ENCODE assay signal across 17 mouse cellular contexts in the genomic region with DNA sequence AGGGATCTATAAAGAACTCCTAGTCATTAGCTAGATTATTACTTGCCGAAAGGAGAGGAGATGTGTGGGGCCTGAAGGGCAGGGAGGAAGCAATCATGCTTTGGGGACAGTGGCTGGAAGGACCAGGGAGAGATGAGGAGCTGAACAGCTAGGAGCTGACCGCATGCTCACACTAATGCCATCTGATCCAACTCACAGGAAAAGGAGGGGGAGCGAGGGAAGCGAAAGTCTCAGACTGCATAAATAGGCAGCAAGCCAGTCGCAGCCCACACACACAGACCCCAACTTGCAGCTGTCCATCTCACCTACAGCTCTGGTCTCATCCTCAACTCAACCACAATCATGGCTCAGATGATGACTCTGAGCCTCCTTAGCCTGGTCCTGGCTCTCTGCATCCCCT. TPM values are rescaled to one million over a fixed set of nuclear protein-coding genes. Genes with fewer than 3 reads are reported as not detected.
DNase-seq lines count a peak whose midpoint lies in the region; ATAC-seq and TF ChIP-seq lines count a peak whose summit lies in the region.
"Not testable (repeated sequence)": the region's sequence is repeated elsewhere in the genome, so short reads cannot be mapped to it uniquely, and the experiment has no call there.
"Had no signal": no experiment of that assay in that cellular context is flagged by ENCODE, and none has a peak within 500 bp of the region (broad histone marks: within the 10 kb centered on the region; RNA-seq: fewer than 3 reads in every experiment).

A gene (plus strand): TSS at position 301 of the 400 bp plus-strand sequence.

- intact Hi-C loops in heart, adult 2 months (cut with DNase I); heart, postnatal 25 days (cut with DNase I); left cerebral cortex, adult 2 months (cut with DNase I); left cerebral cortex, postnatal 36 days (cut with DNase I): not testable (repeated sequence)

- not testable (repeated sequence) for H3K79me2 ChIP-seq in heart, adult 2 months (replicated peaks; ENCODE audit: control insufficient read depth, insufficient read depth, low read length)

- no CpG with 5 or more reads among the region's 5 CpGs for WGBS in embryonic facial prominence, embryonic 12.5 days
- no CpG with 5 or more reads among the region's 5 CpGs for WGBS in heart, adult 2 months
- no CpG with 5 or more reads among the region's 5 CpGs for WGBS in kidney, embryonic 14.5 days

- not testable (repeated sequence) for DNase-seq in heart, adult 2 months; heart, postnatal 25 days (ENCODE audit: low spot score); layer of hippocampus, postnatal 10 days (ENCODE audit: low spot score in 2 of 2); left cerebral cortex, adult 2 months (ENCODE audit: extremely low spot score in 1 of 2, low spot score in 2 of 2); left cerebral cortex, postnatal 36 days (ENCODE audit: low spot score in 2 of 2)

- H3K36me3 ChIP-seq in embryonic facial prominence, embryonic 12.5 days; heart, adult 2 months (ENCODE audit: control insufficient read depth, insufficient read depth, low read length); kidney, embryonic 14.5 days (ENCODE audit: control insufficient read depth, insufficient read depth, low read length): not testable (repeated sequence)

- not testable (repeated sequence) for H3K27me3 ChIP-seq in embryonic facial prominence, embryonic 12.5 days; heart, adult 2 months (ENCODE audit: control insufficient read depth, insufficient read depth, low read length); kidney, embryonic 14.5 days (ENCODE audit: control insufficient read depth, insufficient read depth, low read length)

- not testable (repeated sequence) for H3K27ac ChIP-seq in embryonic facial prominence, embryonic 12.5 days; heart, adult 2 months; kidney, embryonic 14.5 days (ENCODE audit: low read depth, low read length); left cerebral cortex, adult 2 months

- ATAC-seq in embryonic facial prominence, embryonic 12.5 days (ENCODE audit: insufficient number of reproducible peaks, insufficient read depth, low FRiP score, low TSS enrichment); kidney, embryonic 14.5 days (ENCODE audit: low FRiP score, low TSS enrichment): not testable (repeated sequence)

- not testable (repeated sequence) for TF ChIP-seq EP300 in heart, adult 2 months (IDR thresholded peaks at IDR 0.05; ENCODE audit: insufficient read depth, low read depth, low read length)

- H3K4me1 ChIP-seq in embryonic facial prominence, embryonic 12.5 days; heart, adult 2 months (ENCODE audit: control insufficient read depth, insufficient read depth, low read length); kidney, embryonic 14.5 days (ENCODE audit: control insufficient read depth, insufficient read depth, low read length): not testable (repeated sequence)

- H3K9me3 ChIP-seq in embryonic facial prominence, embryonic 12.5 days; kidney, embryonic 14.5 days (ENCODE audit: control insufficient read depth, low read length): not testable (repeated sequence)

- TF ChIP-seq POLR2A in heart, adult 2 months (IDR thresholded peaks at IDR 0.05; ENCODE audit: insufficient read depth, low read depth, low read length), result not testable (repeated sequence)

- not testable (repeated sequence) for H3K4me3 ChIP-seq in embryonic facial prominence, embryonic 12.5 days; heart, adult 2 months; kidney, embryonic 14.5 days (ENCODE audit: low read length); left cerebral cortex, adult 2 months

- not testable (repeated sequence) for H3K9ac ChIP-seq in embryonic facial prominence, embryonic 12.5 days; heart, adult 2 months (ENCODE audit: low read depth, low read length); kidney, embryonic 14.5 days (ENCODE audit: low read depth, low read length)

- TF ChIP-seq CTCF in heart, adult 2 months (IDR thresholded peaks at IDR 0.05); left cerebral cortex, adult 2 months (IDR thresholded peaks at IDR 0.05): not testable (repeated sequence)

- not testable (repeated sequence) for H3K4me2 ChIP-seq in embryonic facial prominence, embryonic 12.5 days (replicated peaks); kidney, embryonic 14.5 days (replicated peaks; ENCODE audit: low read depth, low read length)

RNA-seq across cellular contexts. Expression of the gene that starts here (rescaled TPM):
- 26.6 TPM in 1 of 2 replicates, not detected in the other for polyA plus RNA-seq in embryonic facial prominence, embryonic 12.5 days (2016; fragmentation: Nextera tagmentation; extraction: Ambion mirVana)
- total RNA-seq in heart, adult 2 months (2021), result 10 to 100 TPM; 31.3 to 32.6 TPM
- not detected in 2 replicates for polyA plus RNA-seq in heart, adult 2 months (2012; rRNA removed)
- 10 to 100 TPM; 25.8 to 31.6 TPM for total RNA-seq in heart, postnatal 25 days (2021)
- 4.4 and 14.3 TPM in 2 replicates for polyA plus RNA-seq in kidney, embryonic 14.5 days (2014; fragmentation: Nextera tagmentation; extraction: Ambion mirVana)
- total RNA-seq in layer of hippocampus, postnatal 10 days (2021), result 10 to 100 TPM; 13.7 to 13.9 TPM
- total RNA-seq in left cerebral cortex, adult 2 months (2021), result 10 to 100 TPM; 29.7 to 32.6 TPM
- total RNA-seq in left cerebral cortex, postnatal 36 days (2021), result 10 to 100 TPM; 28.7 to 36.9 TPM
- total RNA-seq: common myeloid progenitor, adult 5-6 weeks; forebrain, postnatal 0 days; granulocyte monocyte progenitor cell, adult 5-6 weeks; hematopoietic stem cell, adult 5-6 weeks; hindbrain, postnatal 0 days; MEL had no signal
- polyA plus RNA-seq: brain, embryonic 14.5 days; C2C12; embryonic facial prominence, embryonic 13.5 days; forebrain, postnatal 0 days; hindbrain, embryonic 13.5 days; hindbrain, postnatal 0 days had no signal
